9 mouse cellular contexts compared by ENCODE assay signal in genomic region chr6:30920834-30921675, GRCm38 (mm10). TPM values are rescaled to one million over a fixed set of nuclear protein-coding genes. Genes with fewer than 3 reads are reported as not detected.
A peak's percentile ranks its signal among the peaks of the same experiment; 100 is the strongest.
DNase-seq lines count a peak whose midpoint lies in the region; ATAC-seq and TF ChIP-seq lines count a peak whose summit lies in the region.
"Had no signal": no experiment of that assay in that cellular context is flagged by ENCODE, and none has a peak within 500 bp of the region (broad histone marks: within the 10 kb centered on the region; RNA-seq: fewer than 3 reads in every experiment).

No protein-coding gene starts in this region.

- no peaks in the 10 kb centered on the region for H3K27me3 ChIP-seq in liver, postnatal 0 days (ENCODE audit: insufficient read depth, low read length)
- H3K27me3 ChIP-seq in liver, embryonic 11.5 days (replicated peaks; ENCODE audit: control insufficient read depth, insufficient read depth, low read length), result 0 out of 2 replicates have a peak, but pooled peaks cover 2% of the 10 kb centered on the region
- H3K27me3 ChIP-seq in embryonic facial prominence, embryonic 15.5 days, result no peaks in the 10 kb centered on the region
- H3K27me3 ChIP-seq in heart, embryonic 15.5 days, result no peaks in the 10 kb centered on the region
- no peaks in the 10 kb centered on the region for H3K27me3 ChIP-seq in midbrain, embryonic 14.5 days (ENCODE audit: control insufficient read depth, insufficient read depth, low read length)

- TF ChIP-seq CTCF in liver, postnatal 0 days (IDR thresholded peaks at IDR 0.05; ENCODE audit: low read depth), result no peak

- no peak for ATAC-seq in liver, postnatal 0 days
- no peak for ATAC-seq in liver, embryonic 11.5 days (replicated peaks; ENCODE audit: low FRiP score)
- ATAC-seq in embryonic facial prominence, embryonic 15.5 days (ENCODE audit: insufficient number of reproducible peaks, low FRiP score, low TSS enrichment, low read depth), result no peak
- ATAC-seq in heart, embryonic 15.5 days (replicated peaks; ENCODE audit: insufficient number of reproducible peaks, insufficient read depth, low FRiP score, low read depth), result no peak
- ATAC-seq in midbrain, embryonic 14.5 days (ENCODE audit: low FRiP score, low TSS enrichment), result no peak

- no peaks in the 10 kb centered on the region for H3K4me1 ChIP-seq in liver, postnatal 0 days (ENCODE audit: insufficient read depth)
- no peaks in the 10 kb centered on the region for H3K4me1 ChIP-seq in liver, embryonic 11.5 days (replicated peaks; ENCODE audit: control insufficient read depth, insufficient read depth, low read length)
- 0 out of 2 replicates have a peak, but pooled peaks cover 6% of the 10 kb centered on the region for H3K4me1 ChIP-seq in embryonic facial prominence, embryonic 15.5 days
- H3K4me1 ChIP-seq in heart, embryonic 15.5 days (replicated peaks), result no peaks in the 10 kb centered on the region
- H3K4me1 ChIP-seq in midbrain, embryonic 14.5 days (ENCODE audit: control insufficient read depth, insufficient read depth, low read length), result no peaks in the 10 kb centered on the region

- peak overlapping the region; percentile 24; the same call in 1 of the 2 replicates for H3K4me2 ChIP-seq in liver, postnatal 0 days (ENCODE audit: low read depth, low read length)
- no peak overlapping the region for H3K4me2 ChIP-seq in liver, embryonic 11.5 days
- H3K4me2 ChIP-seq in embryonic facial prominence, embryonic 15.5 days (replicated peaks), result peak overlapping the region; percentile 46
- peak overlapping the region; percentile 58 for H3K4me2 ChIP-seq in heart, embryonic 15.5 days
- peak overlapping the region; percentile 60 for H3K4me2 ChIP-seq in midbrain, embryonic 14.5 days (ENCODE audit: low read length)

- 43% methylated on average over 21 of the region's 21 CpGs for WGBS in liver, postnatal 0 days (ENCODE audit: insufficient replicate concordance)
- 51% methylated on average over 21 of the region's 21 CpGs for WGBS in liver, embryonic 11.5 days
- 44% methylated on average over 21 of the region's 21 CpGs for WGBS in embryonic facial prominence, embryonic 15.5 days
- 35% methylated on average over 21 of the region's 21 CpGs for WGBS in heart, embryonic 15.5 days
- WGBS in midbrain, embryonic 14.5 days, result 19% methylated on average over 21 of the region's 21 CpGs

- peak; percentile 14 for DNase-seq in liver, postnatal 0 days
- DNase-seq in liver, embryonic 11.5 days (ENCODE audit: low spot score), result no peak
- peak; percentile 18 to 45 for DNase-seq in kidney, postnatal 4 days
- DNase-seq in midbrain, embryonic 14.5 days, result peak; percentile 77
- no peak for DNase-seq in thymus, postnatal 4 days
- DNase-seq in adrenal gland, adult 2 months, result no peak

- H3K27ac ChIP-seq in liver, postnatal 0 days (ENCODE audit: low read depth), result no peak overlapping the region
- H3K27ac ChIP-seq in liver, embryonic 11.5 days (ENCODE audit: low read depth, low read length), result no peak overlapping the region
- H3K27ac ChIP-seq in embryonic facial prominence, embryonic 15.5 days (replicated peaks), result no peak overlapping the region; the same call in 1 of the 2 replicates
- H3K27ac ChIP-seq in heart, embryonic 15.5 days, result no peak overlapping the region
- H3K27ac ChIP-seq in midbrain, embryonic 14.5 days (replicated peaks; ENCODE audit: low read depth, low read length), result peak overlapping the region; percentile 64

- no peak for TF ChIP-seq EP300 in liver, postnatal 0 days (IDR thresholded peaks at IDR 0.05; ENCODE audit: low read depth)

- H3K36me3 ChIP-seq in liver, postnatal 0 days (replicated peaks; ENCODE audit: insufficient read depth, low read length), result no peaks in the 10 kb centered on the region
- no peaks in the 10 kb centered on the region for H3K36me3 ChIP-seq in liver, embryonic 11.5 days (ENCODE audit: control insufficient read depth, insufficient read depth, low read length)
- no peaks in the 10 kb centered on the region for H3K36me3 ChIP-seq in embryonic facial prominence, embryonic 15.5 days
- H3K36me3 ChIP-seq in heart, embryonic 15.5 days, result no peaks in the 10 kb centered on the region
- H3K36me3 ChIP-seq in midbrain, embryonic 14.5 days (ENCODE audit: control insufficient read depth, insufficient read depth, low read length), result no peaks in the 10 kb centered on the region

- no peak overlapping the region for H3K9ac ChIP-seq in liver, postnatal 0 days (replicated peaks)
- H3K9ac ChIP-seq in liver, embryonic 11.5 days (ENCODE audit: low read depth, low read length), result no peak overlapping the region
- H3K9ac ChIP-seq in embryonic facial prominence, embryonic 15.5 days, result no peak overlapping the region
- 0 out of 2 replicates have a peak overlapping the region, but pooled peaks have one; percentile 28 for H3K9ac ChIP-seq in heart, embryonic 15.5 days
- H3K9ac ChIP-seq in midbrain, embryonic 14.5 days (replicated peaks; ENCODE audit: low read length), result peak overlapping the region; percentile 44

- no peak overlapping the region for H3K4me3 ChIP-seq in liver, postnatal 0 days (ENCODE audit: low read depth, low read length)
- H3K4me3 ChIP-seq in liver, embryonic 11.5 days (ENCODE audit: low read depth, low read length), result no peak overlapping the region
- H3K4me3 ChIP-seq in embryonic facial prominence, embryonic 15.5 days (replicated peaks), result peak overlapping the region; percentile 20
- peak overlapping the region; percentile 40 for H3K4me3 ChIP-seq in heart, embryonic 15.5 days
- peak overlapping the region; percentile 30 for H3K4me3 ChIP-seq in midbrain, embryonic 14.5 days (replicated peaks; ENCODE audit: low read depth, low read length)

- no peaks in the 10 kb centered on the region for H3K9me3 ChIP-seq in liver, postnatal 0 days (ENCODE audit: low read length)
- H3K9me3 ChIP-seq in liver, embryonic 11.5 days (ENCODE audit: control insufficient read depth, low read length), result no peaks in the 10 kb centered on the region
- H3K9me3 ChIP-seq in embryonic facial prominence, embryonic 15.5 days (replicated peaks), result no peaks in the 10 kb centered on the region
- no peaks in the 10 kb centered on the region for H3K9me3 ChIP-seq in heart, embryonic 15.5 days (replicated peaks)
- no peaks in the 10 kb centered on the region for H3K9me3 ChIP-seq in midbrain, embryonic 14.5 days (ENCODE audit: control insufficient read depth, low read length)

RNA-seq across cellular contexts. Expression of gene Tsga13, which starts 5.7 kb away (rescaled TPM):
- not detected in 2 replicates for polyA plus RNA-seq in liver, postnatal 0 days (2015; fragmentation: Nextera tagmentation; extraction: Ambion mirVana)
- polyA plus RNA-seq in liver, embryonic 11.5 days (2014; fragmentation: Nextera tagmentation; extraction: Ambion mirVana), result not detected in 2 replicates
- polyA plus RNA-seq in embryonic facial prominence, embryonic 15.5 days (2015; fragmentation: Nextera tagmentation; extraction: Ambion mirVana), result 0.29 TPM in 1 of 2 replicates, not detected in the other
- polyA plus RNA-seq in heart, embryonic 15.5 days (2015; fragmentation: Nextera tagmentation; extraction: Ambion mirVana), result 0.21 and 0.30 TPM in 2 replicates
- 0.39 TPM in 1 of 2 replicates, not detected in the other for polyA plus RNA-seq in midbrain, embryonic 14.5 days (2014; fragmentation: Nextera tagmentation; extraction: Ambion mirVana)
- total RNA-seq in adrenal gland, adult 2 months (2021), result not detected
- polyA plus RNA-seq in adrenal gland, adult 2 months (2012; rRNA removed), result not detected in 2 replicates
- total RNA-seq: hematopoietic stem cell, adult 5-6 weeks had no signal

RNA-seq across cellular contexts. Expression of gene Copg2, which starts 24.5 kb away (rescaled TPM):
- polyA plus RNA-seq in liver, postnatal 0 days (2015; fragmentation: Nextera tagmentation; extraction: Ambion mirVana), result 6.3 and 6.6 TPM in 2 replicates
- 17.9 and 19.4 TPM in 2 replicates for polyA plus RNA-seq in liver, embryonic 11.5 days (2014; fragmentation: Nextera tagmentation; extraction: Ambion mirVana)
- 23.9 and 26.6 TPM in 2 replicates for polyA plus RNA-seq in embryonic facial prominence, embryonic 15.5 days (2015; fragmentation: Nextera tagmentation; extraction: Ambion mirVana)
- polyA plus RNA-seq in heart, embryonic 15.5 days (2015; fragmentation: Nextera tagmentation; extraction: Ambion mirVana), result 19.2 and 19.6 TPM in 2 replicates
- 47.4 and 53.1 TPM in 2 replicates for polyA plus RNA-seq in midbrain, embryonic 14.5 days (2014; fragmentation: Nextera tagmentation; extraction: Ambion mirVana)
- total RNA-seq in adrenal gland, adult 2 months (2021), result 10 to 100 TPM; 62.3 to 67.5 TPM
- polyA plus RNA-seq in adrenal gland, adult 2 months (2012; rRNA removed), result 3.6 and 5.0 TPM in 2 replicates

RNA-seq across cellular contexts. Expression of gene Klf14, which starts 37.8 kb away (rescaled TPM):
- polyA plus RNA-seq in liver, postnatal 0 days (2015; fragmentation: Nextera tagmentation; extraction: Ambion mirVana), result 0.08 and 0.11 TPM in 2 replicates
- polyA plus RNA-seq in liver, embryonic 11.5 days (2014; fragmentation: Nextera tagmentation; extraction: Ambion mirVana), result 0.99 and 1.1 TPM in 2 replicates
- polyA plus RNA-seq in embryonic facial prominence, embryonic 15.5 days (2015; fragmentation: Nextera tagmentation; extraction: Ambion mirVana), result 8.4 and 11.9 TPM in 2 replicates
- 1.8 and 2.7 TPM in 2 replicates for polyA plus RNA-seq in heart, embryonic 15.5 days (2015; fragmentation: Nextera tagmentation; extraction: Ambion mirVana)
- 0.07 TPM in 2 replicates for polyA plus RNA-seq in midbrain, embryonic 14.5 days (2014; fragmentation: Nextera tagmentation; extraction: Ambion mirVana)
- total RNA-seq in adrenal gland, adult 2 months (2021), result under 1 TPM in 1 of 2 experiments, not detected in 1; 0.12 TPM
- 0.06 TPM in 2 replicates for polyA plus RNA-seq in adrenal gland, adult 2 months (2012; rRNA removed)
- total RNA-seq: hematopoietic stem cell, adult 5-6 weeks had no signal

Comparison
In these comparisons a context has a peak if more than half of its experiments do, and no peak if none do; other contexts are left out.
1. DNase-seq: peak in liver, postnatal 0 days (single experiment), kidney, postnatal 4 days (2 of 2) and midbrain, embryonic 14.5 days (single experiment); none in liver, embryonic 11.5 days (single experiment), thymus, postnatal 4 days (single experiment) and adrenal gland, adult 2 months (single experiment).
2. H3K4me3 ChIP-seq: peak in embryonic facial prominence, embryonic 15.5 days (single experiment), heart, embryonic 15.5 days (single experiment) and midbrain, embryonic 14.5 days (single experiment); none in liver, postnatal 0 days (single experiment) and liver, embryonic 11.5 days (single experiment).
3. H3K9ac ChIP-seq: peak in heart, embryonic 15.5 days (single experiment) and midbrain, embryonic 14.5 days (single experiment); none in liver, postnatal 0 days (single experiment), liver, embryonic 11.5 days (single experiment) and embryonic facial prominence, embryonic 15.5 days (single experiment).